ENCODE assay signal across 8 mouse cellular contexts in the genomic region with DNA sequence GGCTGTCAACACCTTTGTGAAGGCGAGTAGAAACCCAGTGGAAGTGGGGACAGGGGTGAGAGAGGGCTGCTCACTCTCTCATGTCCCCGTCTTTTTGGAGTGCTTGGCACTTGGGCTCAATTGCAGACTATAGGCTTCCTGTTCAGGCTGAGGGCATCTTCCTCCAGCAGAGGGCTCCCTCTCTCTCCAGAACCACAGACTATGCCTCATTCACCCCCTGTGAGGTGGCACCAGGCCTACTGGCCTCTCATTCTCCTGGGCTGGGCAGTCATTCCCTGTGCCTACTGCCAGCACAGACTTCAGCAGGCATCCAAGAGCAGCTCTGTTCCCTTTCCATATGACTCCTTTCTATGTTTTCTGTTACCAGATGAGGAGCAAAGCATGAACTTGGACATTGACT. TPM values are rescaled to one million over a fixed set of nuclear protein-coding genes. Genes with fewer than 3 reads are reported as not detected.
DNase-seq lines count a peak whose midpoint lies in the region; ATAC-seq lines count a peak whose summit lies in the region.

No protein-coding gene starts in this region.

- no peak for ATAC-seq in kidney, embryonic 15.5 days (replicated peaks; ENCODE audit: low FRiP score)
- ATAC-seq in erythroblast, adult 5-6 weeks (replicated peaks; ENCODE audit: low FRiP score, poor library complexity, severe bottlenecking): 0 out of 2 replicates have a peak, but pooled peaks have one; percentile 37
- peak; percentile 54; the same call in 1 of the 2 replicates for ATAC-seq in hindbrain, embryonic 15.5 days (ENCODE audit: low FRiP score, low read depth)

- H3K9ac ChIP-seq in kidney, embryonic 15.5 days: no peak overlapping the region
- H3K9ac ChIP-seq in hindbrain, embryonic 15.5 days: no peak overlapping the region

- H3K4me2 ChIP-seq in kidney, embryonic 15.5 days: no peak overlapping the region
- H3K4me2 ChIP-seq in hindbrain, embryonic 15.5 days: no peak overlapping the region

- H3K4me3 ChIP-seq in kidney, embryonic 15.5 days (replicated peaks): no peak overlapping the region
- no peak overlapping the region for H3K4me3 ChIP-seq in hindbrain, embryonic 15.5 days

- H3K4me1 ChIP-seq in kidney, embryonic 15.5 days: no peaks in the 10 kb centered on the region
- H3K4me1 ChIP-seq in hindbrain, embryonic 15.5 days (replicated peaks): no peaks in the 10 kb centered on the region

- H3K9me3 ChIP-seq in kidney, embryonic 15.5 days (replicated peaks): no peaks in the 10 kb centered on the region
- H3K9me3 ChIP-seq in hindbrain, embryonic 15.5 days: no peaks in the 10 kb centered on the region

- WGBS in kidney, embryonic 15.5 days: 65% methylated on average over 2 of the region's 2 CpGs
- WGBS in hindbrain, embryonic 15.5 days: 69% methylated on average over 2 of the region's 2 CpGs

- peak; percentile 55 for DNase-seq in kidney, adult 11 months
- peak; percentile 79 to 87 for DNase-seq in adrenal gland, postnatal 36 days
- peak; percentile 78 to 79 for DNase-seq in left cerebral cortex, adult 18-20 months (ENCODE audit: low spot score in 2 of 2)
- DNase-seq in mesoderm, embryonic 11.5 days (ENCODE audit: low read depth, low spot score): peak; percentile 9
- DNase-seq in thymus, postnatal 0 days (ENCODE audit: low spot score): peak; percentile 36

- H3K36me3 ChIP-seq in kidney, embryonic 15.5 days: peaks cover 90% of the 10 kb centered on the region
- peaks cover 76% of the 10 kb centered on the region for H3K36me3 ChIP-seq in hindbrain, embryonic 15.5 days

- H3K27ac ChIP-seq in kidney, embryonic 15.5 days: no peak overlapping the region
- H3K27ac ChIP-seq in hindbrain, embryonic 15.5 days (replicated peaks): no peak overlapping the region

- no peaks in the 10 kb centered on the region for H3K27me3 ChIP-seq in kidney, embryonic 15.5 days
- no peaks in the 10 kb centered on the region for H3K27me3 ChIP-seq in hindbrain, embryonic 15.5 days

RNA-seq across cellular contexts. Expression of gene Ap1b1, which starts 29.1 kb away (rescaled TPM):
- polyA plus RNA-seq in kidney, embryonic 15.5 days (2015; fragmentation: Nextera tagmentation; extraction: Ambion mirVana): 59.8 and 65.3 TPM in 2 replicates
- 10 to 100 TPM; 59.6 to 59.7 TPM for total RNA-seq in adrenal gland, postnatal 36 days (2021)
- 20.4 and 23.0 TPM in 2 replicates for total RNA-seq in erythroblast, adult 5-6 weeks (2015; ENCODE audit: low replicate concordance)
- 53.6 and 106 TPM in 2 replicates for total RNA-seq in erythroblast, adult 5-6 weeks (2017; ENCODE audit: low replicate concordance)
- polyA plus RNA-seq in hindbrain, embryonic 15.5 days (2015; fragmentation: Nextera tagmentation; extraction: Ambion mirVana): 99.1 and 105 TPM in 2 replicates
- 100 to 1,000 TPM; 159 to 172 TPM for total RNA-seq in left cerebral cortex, adult 18-20 months (2021)
- 56.7 and 59.0 TPM in 2 replicates for polyA plus RNA-seq in thymus, postnatal 0 days (2015; fragmentation: Nextera tagmentation; extraction: Ambion mirVana)

RNA-seq across cellular contexts. Expression of gene Rasl10a, which starts 42.2 kb away (rescaled TPM):
- polyA plus RNA-seq in kidney, embryonic 15.5 days (2015; fragmentation: Nextera tagmentation; extraction: Ambion mirVana): 2.8 and 4.2 TPM in 2 replicates
- under 1 TPM in 1 of 2 experiments, not detected in 1; 0.56 TPM for total RNA-seq in adrenal gland, postnatal 36 days (2021)
- not detected in 2 replicates for total RNA-seq in erythroblast, adult 5-6 weeks (2015; ENCODE audit: low replicate concordance)
- total RNA-seq in erythroblast, adult 5-6 weeks (2017; ENCODE audit: low replicate concordance): not detected in 2 replicates
- polyA plus RNA-seq in hindbrain, embryonic 15.5 days (2015; fragmentation: Nextera tagmentation; extraction: Ambion mirVana): 1.1 and 1.6 TPM in 2 replicates
- total RNA-seq in left cerebral cortex, adult 18-20 months (2021): 10 to 100 TPM; 78.2 to 86.3 TPM
- 4.2 and 5.9 TPM in 2 replicates for polyA plus RNA-seq in thymus, postnatal 0 days (2015; fragmentation: Nextera tagmentation; extraction: Ambion mirVana)

RNA-seq across cellular contexts. Expression of gene Gas2l1, which starts 49.4 kb away (rescaled TPM):
- polyA plus RNA-seq in kidney, embryonic 15.5 days (2015; fragmentation: Nextera tagmentation; extraction: Ambion mirVana): 33.1 and 34.6 TPM in 2 replicates
- total RNA-seq in adrenal gland, postnatal 36 days (2021): 10 to 100 TPM; 41.4 to 50.8 TPM
- 0.58 TPM in 1 of 2 replicates, not detected in the other for total RNA-seq in erythroblast, adult 5-6 weeks (2015; ENCODE audit: low replicate concordance)
- 0.34 and 0.56 TPM in 2 replicates for total RNA-seq in erythroblast, adult 5-6 weeks (2017; ENCODE audit: low replicate concordance)
- 27.0 and 32.2 TPM in 2 replicates for polyA plus RNA-seq in hindbrain, embryonic 15.5 days (2015; fragmentation: Nextera tagmentation; extraction: Ambion mirVana)
- 10 to 100 TPM; 83.7 to 92.5 TPM for total RNA-seq in left cerebral cortex, adult 18-20 months (2021)
- polyA plus RNA-seq in thymus, postnatal 0 days (2015; fragmentation: Nextera tagmentation; extraction: Ambion mirVana): 12.0 and 12.2 TPM in 2 replicates

Comparison
In these comparisons a context has a peak if more than half of its experiments do, and no peak if none do; other contexts are left out.
1. DNase-seq: peak in every context shown above with its lines; median percentile 83 in adrenal gland, postnatal 36 days; 78 in left cerebral cortex, adult 18-20 months; 55 in kidney, adult 11 months; 36 in thymus, postnatal 0 days; 9 in mesoderm, embryonic 11.5 days.
2. RNA of gene Rasl10a, which starts 42.2 kb away (total RNA-seq): 78.2 to 86.3 TPM in left cerebral cortex, adult 18-20 months; 0.56 TPM in adrenal gland, postnatal 36 days and not detected in erythroblast, adult 5-6 weeks; every median in the first group is over 10 times any median in the second.
3. RNA of gene Gas2l1, which starts 49.4 kb away (total RNA-seq): 83.7 to 92.5 TPM in left cerebral cortex, adult 18-20 months and 41.4 to 50.8 TPM in adrenal gland, postnatal 36 days; 0.34 to 0.58 TPM in erythroblast, adult 5-6 weeks; every median in the first group is over 10 times any median in the second.